Mouse (Mus musculus): ENCODE data around the gene Slc15a5.

The Slc15a5 gene

GRCm38 (mm10) chr6:138055572-138055971 is 24.1 kb downstream of the Slc15a5 start:
- DNase-seq (ENCODE audit: low read depth, low spot score): no peak

- no peak for DNase-seq (ENCODE audit: low read depth, low spot score)
These were observed 24.8 kb downstream of the Slc15a5 start for GRCm38 (mm10) chr6:138054956-138055355.

GRCm38 (mm10) chr6:138054166-138054565 is 25.6 kb downstream of the Slc15a5 start:
- no peak for DNase-seq (ENCODE audit: low read depth, low spot score)

- DNase-seq (ENCODE audit: low read depth, low spot score): no peak
These were observed 26.0 kb downstream of the Slc15a5 start for GRCm38 (mm10) chr6:138053686-138054085.

GRCm38 (mm10) chr6:138045364-138045763 is 34.4 kb downstream of the Slc15a5 start:
- no peak for DNase-seq (ENCODE audit: low read depth, low spot score)

GRCm38 (mm10) chr6:138042891-138043290 is 36.8 kb downstream of the Slc15a5 start:
- DNase-seq (ENCODE audit: low read depth, low spot score): no peak

GRCm38 (mm10) chr6:138041865-138042264 is 37.9 kb downstream of the Slc15a5 start:
- DNase-seq (ENCODE audit: low read depth, low spot score): no peak

- DNase-seq (ENCODE audit: low read depth, low spot score): no peak
These were observed 42.1 kb downstream of the Slc15a5 start for GRCm38 (mm10) chr6:138037587-138037986.

GRCm38 (mm10) chr6:138036891-138037290 is 42.8 kb downstream of the Slc15a5 start:
- DNase-seq (ENCODE audit: low read depth, low spot score): no peak

GRCm38 (mm10) chr6:138016898-138017297 is 62.8 kb downstream of the Slc15a5 start:
- no peak for DNase-seq (ENCODE audit: low read depth, low spot score)

- peak; percentile 42 for DNase-seq (ENCODE audit: low read depth, low spot score)
These were observed 64.6 kb downstream of the Slc15a5 start for GRCm38 (mm10) chr6:138014976-138015674.

- DNase-seq (ENCODE audit: low read depth, low spot score): no peak
These were observed 67.8 kb downstream of the Slc15a5 start for GRCm38 (mm10) chr6:138011955-138012354.

GRCm38 (mm10) chr6:138007705-138008104 is 72.0 kb downstream of the Slc15a5 start:
- DNase-seq (ENCODE audit: low read depth, low spot score): no peak

GRCm38 (mm10) chr6:138006525-138007251 is 73.0 kb downstream of the Slc15a5 start:
- DNase-seq (ENCODE audit: low read depth, low spot score): peak; percentile 27

- DNase-seq (ENCODE audit: low read depth, low spot score): no peak
These were observed 89.9 kb downstream of the Slc15a5 start for GRCm38 (mm10) chr6:137989853-137990252.

- no peak for DNase-seq (ENCODE audit: low read depth, low spot score)
These were observed 94.5 kb downstream of the Slc15a5 start for GRCm38 (mm10) chr6:137985169-137985568.

- DNase-seq (ENCODE audit: low read depth, low spot score): no peak
These were observed 97.5 kb downstream of the Slc15a5 start for GRCm38 (mm10) chr6:137982195-137982737.

GRCm38 (mm10) chr6:137980905-137981696 is 98.6 kb downstream of the Slc15a5 start:
- DNase-seq (ENCODE audit: low read depth, low spot score): no peak

- no peak for DNase-seq (ENCODE audit: low read depth, low spot score)
These were observed 99.3 kb downstream of the Slc15a5 start for GRCm38 (mm10) chr6:137980413-137980812.

- DNase-seq (ENCODE audit: low read depth, low spot score): no peak
These were observed 99.9 kb downstream of the Slc15a5 start for GRCm38 (mm10) chr6:137979802-137980201.

- no peak for DNase-seq (ENCODE audit: low read depth, low spot score)
These were observed 103.7 kb downstream of the Slc15a5 start for GRCm38 (mm10) chr6:137976021-137976420.

- no peak for DNase-seq (ENCODE audit: low read depth, low spot score)
These were observed 116.0 kb downstream of the Slc15a5 start for GRCm38 (mm10) chr6:137963703-137964102.
